Mouse (Mus musculus) ES-E14 (cell line): ENCODE measurements around the gene Rcan2. TPM values are rescaled to one million over a fixed set of nuclear protein-coding genes. Genes with fewer than 3 reads are reported as not detected.

ENCODE experiments used
- DNase-seq: peaks from one replicate; pipeline ENCODE4 v3.0.0-alpha.2; 2013; ENCODE audit warnings: low read depth, low spot score
- H3K27ac ChIP-seq: 2 replicates; pipeline ENCODE4 v1.5.1; 2012; ENCODE audit warnings: low read depth, mild to moderate bottlenecking, low read length, moderate library complexity, mixed read lengths; ENCODE audit not compliant: poor library complexity, insufficient read depth, severe bottlenecking
- H3K36me3 ChIP-seq: 2 replicates; pipeline ENCODE4 v1.6.1; 2012; ENCODE audit warnings: mild to moderate bottlenecking, low read length, moderate library complexity, mixed read lengths; ENCODE audit not compliant: control insufficient read depth, poor library complexity, insufficient read depth, severe bottlenecking
- H3K4me1 ChIP-seq, 2 experiments: fragments of 150-350 bp in 1 of 2; sonication (generic) in 1 of 2; 2 replicates each; pipeline ENCODE4 v1.6.1; 2012; ENCODE audit warnings: low read length in 2 of 2, mild to moderate bottlenecking in 1 of 2, mixed read lengths in 1 of 2; ENCODE audit not compliant: control insufficient read depth in 2 of 2, insufficient read depth in 2 of 2, poor library complexity in 1 of 2
- H3K4me3 ChIP-seq, 2 experiments: fragments of 150-350 bp in 1 of 2; sonication (generic) in 1 of 2; 2 replicates each; pipeline ENCODE4 v1.5.1; 2012; ENCODE audit warnings: low read length in 2 of 2, low read depth in 1 of 2, mild to moderate bottlenecking in 1 of 2, mixed read lengths in 1 of 2; ENCODE audit not compliant: insufficient read depth in 1 of 2, poor library complexity in 1 of 2, severe bottlenecking in 1 of 2
- H3K9ac ChIP-seq: 2 replicates; pipeline ENCODE4 v1.6.1; 2012; ENCODE audit warnings: low read depth, mild to moderate bottlenecking, low read length, mixed read lengths; ENCODE audit not compliant: poor library complexity, insufficient read depth, severe bottlenecking
- H3K9me3 ChIP-seq: fragments of 150-350 bp; sonication (generic); 2 replicates; pipeline ENCODE4 v1.6.1; 2012; ENCODE audit warnings: low read depth, mild to moderate bottlenecking, low read length; ENCODE audit not compliant: control insufficient read depth, insufficient read depth
- CHD2 ChIP-seq: IDR thresholded peaks from 2 replicates; pipeline ENCODE4 v1.6.1; 2014; ENCODE audit warnings: mild to moderate bottlenecking, low read depth, low read length, inconsistent platforms
- HCFC1 ChIP-seq: IDR thresholded peaks from 2 replicates; pipeline ENCODE4 v1.6.1; 2012; ENCODE audit warnings: low read length, inconsistent platforms, borderline replicate concordance; ENCODE audit not compliant: insufficient read depth
- MAFK ChIP-seq: IDR thresholded peaks from 2 replicates; pipeline ENCODE4 v1.6.1; 2014; ENCODE audit warnings: mild to moderate bottlenecking, low read depth, low read length, inconsistent platforms; ENCODE audit not compliant: insufficient read depth
- ZC3H11A ChIP-seq: IDR thresholded peaks from 2 replicates; pipeline ENCODE4 v1.6.1; 2012; ENCODE audit warnings: low read depth, mild to moderate bottlenecking, inconsistent platforms, low read length, borderline replicate concordance
- ZNF384 ChIP-seq: IDR thresholded peaks from 2 replicates; pipeline ENCODE4 v1.6.1; 2012; ENCODE audit warnings: low read depth, low read length, inconsistent platforms
- in situ Hi-C, 2 experiments: fragments of 600-800 bp; cut with MboI; formaldehyde crosslinking; loops; one replicate each; pipeline ENCODE4 v1.15.1; 2025; ENCODE audit warnings: low sequenced_read_pairs in 2 of 2, inconsistent platforms in 1 of 2; ENCODE audit not compliant: unreplicated experiment in 2 of 2
- total RNA-seq: library from RNA; depleted of rRNA; stranded (reverse); fragments of 300-350 nt; gene quantifications from 2 replicates; pipeline ENCODE4 v1.2.3, GENCODE M21; 2012; rRNA removed

Gene Rcan2
- total RNA-seq: 0.40 and 0.58 TPM in 2 replicates

- H3K9ac ChIP-seq: peak within 1 kb of the TSS; percentile 48
- H3K9me3 ChIP-seq: no peaks in the 10 kb centered on the region
- in situ Hi-C loops: no loop called here
- no peaks in the 10 kb centered on the region for H3K4me1 ChIP-seq
- peak; percentile 36 for DNase-seq
- H3K27ac ChIP-seq: no peak within 1 kb of the TSS
- no peaks in the 10 kb centered on the region for H3K36me3 ChIP-seq
- H3K4me3 ChIP-seq: peak within 1 kb of the TSS; percentile 72 to 82
- TF ChIP-seq CHD2: no peak
- TF ChIP-seq ZNF384: peak; percentile 83; the same call in 1 of the 2 replicates
- 0 out of 2 replicates have a peak, but pooled peaks have one; percentile 1 for TF ChIP-seq ZC3H11A
Observed at GRCm38 (mm10) chr17:43801077-43801476, at the start of gene Rcan2. TSS of gene Rcan2 (plus strand) at chr17:43801351.

GRCm38 (mm10) chr17:43752811-43753210, 48.3 kb upstream of the Rcan2 start:
- Histone ChIP-seq H3K36me3 (no peaks in the 10 kb centered on the region), H3K4me3 (no peak overlapping the region), H3K4me1 (no peaks in the 10 kb centered on the region), H3K9ac (no peak overlapping the region), H3K9me3 (no peaks in the 10 kb centered on the region), H3K27ac (no peak overlapping the region)
- TF ChIP-seq MAFK: no peak
- no peak for TF ChIP-seq CHD2
- no peak for TF ChIP-seq ZC3H11A
- no peak for TF ChIP-seq HCFC1
- TF ChIP-seq ZNF384: no peak
- DNase-seq: no peak
- in situ Hi-C loops: no loop called here

DNA sequence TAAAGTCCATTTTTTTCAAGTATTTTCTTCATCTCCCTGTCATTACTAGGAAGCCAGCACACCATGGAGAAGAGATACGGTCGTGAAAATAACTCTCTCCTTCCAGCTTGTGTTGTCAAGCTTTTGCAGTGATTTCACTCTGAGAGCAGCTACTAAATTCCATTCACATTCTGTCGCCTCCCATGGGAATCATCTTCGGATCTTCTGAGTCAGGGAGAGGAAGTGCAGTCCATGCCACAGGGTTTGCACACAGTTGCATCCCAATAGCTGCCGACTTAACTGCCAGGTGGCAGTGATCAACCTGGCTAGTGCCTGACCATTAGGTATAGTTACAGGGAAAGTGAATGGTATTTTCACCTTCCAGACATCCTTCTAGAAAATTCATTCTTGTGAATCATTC, 46.5 kb upstream of the Rcan2 start:
- Histone ChIP-seq H3K36me3 (no peaks in the 10 kb centered on the region), H3K4me3 (no peak overlapping the region), H3K9ac (no peak overlapping the region), H3K27ac (no peak overlapping the region), H3K4me1 (no peaks in the 10 kb centered on the region), H3K9me3 (no peaks in the 10 kb centered on the region)
- DNase-seq: no peak
- TF ChIP-seq ZC3H11A (no peak), ZNF384 (no peak), CHD2 (no peak), MAFK (no peak)
- in situ Hi-C loops: no loop called here

DNA sequence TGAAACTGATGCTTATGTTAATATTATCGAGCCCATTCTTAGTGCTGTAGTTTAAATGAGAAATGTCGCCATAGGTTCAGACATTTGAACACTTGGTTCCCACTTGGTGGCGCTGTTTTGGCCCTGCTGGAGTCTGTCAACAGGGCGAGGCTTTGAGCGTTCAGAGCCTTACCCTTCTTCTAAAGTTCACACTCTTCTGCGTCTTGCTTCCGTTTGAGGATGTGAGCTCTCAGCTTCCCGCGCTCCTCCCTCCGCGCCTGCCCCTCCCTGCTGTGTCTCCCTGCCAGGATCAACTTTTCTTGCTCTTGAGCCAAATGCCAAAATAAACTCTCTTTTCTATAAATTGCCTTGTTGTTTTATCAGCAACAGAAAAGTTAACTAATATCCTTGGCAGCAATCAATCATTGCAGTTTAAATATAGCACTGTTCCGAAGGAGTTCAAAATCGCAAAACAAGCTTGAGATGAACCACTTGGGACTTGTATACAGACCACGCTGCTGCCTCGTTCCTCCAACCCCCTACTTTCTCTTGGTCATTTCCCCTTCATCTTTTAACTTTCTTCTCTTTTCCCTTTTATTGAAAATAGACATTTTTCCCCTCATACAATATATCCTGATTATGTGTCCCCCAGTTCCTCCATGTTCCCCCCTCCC, 42.4 kb upstream of the Rcan2 start:
- in situ Hi-C loops: no loop called here
- TF ChIP-seq ZNF384: no peak
- TF ChIP-seq HCFC1: no peak
- no peak for TF ChIP-seq ZC3H11A
- no peak for TF ChIP-seq CHD2
- no peak for TF ChIP-seq MAFK
- peak; percentile 62 for DNase-seq
- Histone ChIP-seq H3K27ac (no peak overlapping the region), H3K9me3 (no peaks in the 10 kb centered on the region), H3K4me1 (no peaks in the 10 kb centered on the region), H3K9ac (no peak overlapping the region), H3K36me3 (no peaks in the 10 kb centered on the region), H3K4me3 (no peak overlapping the region)

DNA sequence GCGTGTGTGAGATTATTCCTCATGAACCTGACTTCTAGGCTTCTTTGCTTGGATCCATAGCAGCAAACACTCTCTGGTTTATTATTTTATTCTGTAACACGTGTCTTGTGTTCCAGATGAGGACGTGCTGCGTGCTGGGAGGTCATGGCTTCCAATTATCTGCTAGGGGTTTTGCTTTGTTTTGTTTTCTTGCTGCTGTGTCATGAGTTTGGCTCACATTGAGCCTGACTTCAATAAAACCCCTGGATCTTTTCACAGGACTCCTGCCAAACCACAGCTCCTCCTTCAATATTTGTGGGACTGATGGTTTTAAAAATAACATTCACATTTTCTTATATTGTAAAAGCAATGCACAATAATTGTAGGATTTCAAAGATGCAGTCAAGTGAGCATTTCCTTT, 16.6 kb upstream of the Rcan2 start:
- no peaks in the 10 kb centered on the region for H3K9me3 ChIP-seq
- H3K27ac ChIP-seq: no peak overlapping the region
- H3K9ac ChIP-seq: no peak overlapping the region
- no peak for DNase-seq
- no peaks in the 10 kb centered on the region for H3K36me3 ChIP-seq
- no peaks in the 10 kb centered on the region for H3K4me1 ChIP-seq
- no peak overlapping the region for H3K4me3 ChIP-seq
- in situ Hi-C loops: no loop called here
- TF ChIP-seq ZC3H11A: no peak
- TF ChIP-seq ZNF384: no peak
- no peak for TF ChIP-seq HCFC1
- TF ChIP-seq MAFK: no peak
- no peak for TF ChIP-seq CHD2
